Mouse (Mus musculus): ENCODE measurements around the gene Zbtb18.
"Not testable (repeated sequence)": the region's sequence is repeated elsewhere in the genome, so short reads cannot be mapped to it uniquely, and the experiment has no call there.

Zbtb18 gene

DNA sequence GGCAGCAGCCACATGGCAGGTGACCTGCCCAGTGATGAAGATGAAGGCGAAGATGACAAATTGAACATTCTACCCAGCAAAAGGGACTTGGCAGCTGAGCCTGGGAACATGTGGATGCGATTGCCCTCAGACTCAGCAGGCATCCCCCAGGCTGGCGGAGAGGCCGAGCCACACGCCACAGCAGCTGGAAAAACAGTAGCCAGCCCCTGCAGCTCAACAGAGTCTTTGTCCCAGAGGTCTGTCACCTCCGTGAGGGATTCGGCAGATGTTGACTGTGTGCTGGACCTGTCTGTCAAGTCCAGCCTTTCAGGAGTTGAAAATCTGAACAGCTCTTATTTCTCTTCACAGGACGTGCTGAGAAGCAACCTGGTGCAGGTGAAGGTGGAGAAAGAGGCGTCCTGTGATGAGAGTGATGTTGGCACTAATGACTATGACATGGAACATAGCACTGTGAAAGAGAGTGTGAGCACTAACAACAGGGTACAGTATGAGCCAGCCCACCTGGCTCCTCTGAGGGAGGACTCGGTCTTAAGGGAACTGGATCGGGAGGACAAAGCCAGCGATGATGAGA lies 5.5 kb downstream of the Zbtb18 start:
- no peak for DNase-seq (ENCODE audit: low spot score)

DNA sequence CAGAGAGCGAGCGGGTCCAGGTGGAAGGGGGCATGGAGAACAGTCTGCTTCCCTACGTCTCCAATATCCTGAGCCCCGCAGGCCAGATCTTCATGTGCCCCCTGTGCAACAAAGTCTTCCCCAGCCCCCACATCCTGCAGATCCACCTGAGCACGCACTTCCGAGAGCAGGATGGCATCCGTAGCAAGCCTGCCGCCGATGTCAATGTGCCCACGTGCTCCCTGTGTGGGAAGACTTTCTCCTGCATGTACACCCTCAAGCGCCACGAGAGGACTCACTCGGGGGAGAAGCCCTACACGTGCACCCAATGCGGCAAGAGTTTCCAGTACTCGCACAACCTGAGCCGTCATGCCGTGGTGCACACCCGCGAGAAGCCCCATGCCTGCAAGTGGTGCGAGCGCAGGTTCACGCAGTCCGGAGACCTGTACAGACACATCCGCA lies 6.0 kb downstream of the Zbtb18 start:
- no peak for DNase-seq (ENCODE audit: low spot score)

DNA sequence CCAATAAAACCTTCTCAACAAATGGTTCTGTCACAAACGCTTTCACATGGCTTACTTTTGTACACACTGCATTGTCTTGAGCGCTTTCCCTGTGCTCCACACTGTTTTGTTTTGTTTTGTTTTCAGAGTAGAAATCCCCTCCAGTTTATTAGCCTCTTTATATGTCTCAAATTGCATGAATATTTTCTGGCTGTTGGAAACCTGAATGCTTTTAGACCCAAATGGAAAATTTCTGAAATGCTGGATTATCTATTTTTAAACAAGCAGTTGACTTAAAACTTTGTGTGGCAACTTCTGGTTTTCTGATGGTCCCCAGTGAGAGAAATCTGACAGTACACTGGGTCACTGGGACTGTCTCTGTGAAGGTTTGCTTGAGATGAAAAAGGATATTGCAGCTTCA lies 6.8 kb downstream of the Zbtb18 start:
- no peak for DNase-seq (ENCODE audit: low spot score)

DNA sequence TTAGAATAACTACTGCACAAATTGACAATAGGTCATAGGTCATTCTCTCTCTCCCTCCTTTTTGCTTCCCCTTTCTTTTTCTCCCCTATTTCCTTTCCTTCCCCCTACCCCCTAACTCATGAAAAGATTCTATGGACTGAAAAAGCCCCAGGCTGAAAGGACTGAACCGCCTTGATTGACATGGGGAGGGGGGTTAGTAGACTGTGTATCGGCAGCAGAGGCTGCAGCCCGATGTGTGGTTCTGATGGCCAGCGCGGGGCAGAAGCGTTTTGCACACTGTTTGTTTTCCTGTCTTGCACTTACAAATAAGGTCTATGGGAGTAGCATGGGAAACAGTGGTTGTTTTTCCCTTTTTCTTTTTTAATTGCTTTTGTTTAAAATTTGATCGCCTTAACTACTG lies 7.7 kb downstream of the Zbtb18 start:
- not testable (repeated sequence) for DNase-seq (ENCODE audit: low spot score)

DNA sequence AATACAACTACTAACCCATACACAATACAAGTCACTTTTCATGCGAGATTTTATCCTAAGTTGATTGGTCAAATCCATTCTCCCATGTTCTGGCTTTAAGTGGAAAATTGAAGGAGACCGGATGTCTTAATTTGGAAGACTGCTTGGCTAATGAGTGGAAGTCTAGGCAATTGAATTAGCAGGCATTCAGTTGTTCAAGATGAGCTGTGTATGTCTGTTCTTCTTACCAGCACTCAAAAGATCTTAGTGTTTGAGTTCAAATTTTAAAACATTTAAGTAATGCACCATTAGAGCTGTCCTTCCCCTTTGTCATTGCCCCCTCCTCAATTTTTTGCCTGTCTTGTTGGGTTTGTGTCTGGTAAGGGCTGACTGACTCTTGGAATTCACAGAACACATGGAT lies 8.9 kb downstream of the Zbtb18 start:
- DNase-seq (ENCODE audit: low spot score): no peak

DNA sequence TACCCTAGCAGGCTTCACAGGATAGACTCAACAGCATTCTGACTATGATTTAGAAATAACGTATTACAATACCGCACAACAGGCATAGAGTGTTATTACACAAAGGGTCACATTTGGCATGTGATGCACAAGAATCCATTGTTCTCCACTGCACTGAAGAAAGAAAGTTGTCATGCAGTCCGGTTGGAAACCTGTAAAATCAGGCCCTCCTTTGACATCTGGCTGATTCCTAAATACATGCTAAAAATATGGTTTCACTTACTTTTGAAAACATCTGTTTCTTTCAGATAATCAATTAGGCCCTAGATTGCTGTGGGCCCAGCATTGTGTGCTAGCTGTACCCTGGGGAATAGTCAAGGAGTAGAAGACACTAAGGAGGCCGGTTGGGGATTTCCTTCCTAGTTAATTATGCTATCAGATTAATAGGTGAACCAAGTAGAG lies 9.9 kb downstream of the Zbtb18 start:
- DNase-seq (ENCODE audit: low spot score): no peak

DNA sequence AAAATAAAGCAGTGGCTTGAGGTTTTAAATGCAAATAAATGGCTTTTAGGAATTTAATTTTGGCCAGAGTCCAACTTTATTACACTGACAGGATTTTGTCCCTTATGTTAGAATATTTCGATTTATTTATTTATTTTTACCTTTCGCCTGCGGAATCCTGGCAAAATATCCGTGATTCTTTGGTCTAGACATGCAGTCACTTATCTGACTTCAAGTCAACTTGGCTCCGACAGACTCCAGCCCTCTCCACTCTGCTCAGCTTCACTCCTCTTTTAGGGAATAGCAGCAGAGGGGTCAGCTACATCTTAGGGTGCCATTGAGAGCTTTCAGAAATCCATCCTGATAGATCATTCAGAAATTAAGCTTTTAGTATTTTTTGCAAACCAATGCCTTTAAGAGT lies 10.8 kb downstream of the Zbtb18 start:
- no peak for DNase-seq (ENCODE audit: low spot score)

DNA sequence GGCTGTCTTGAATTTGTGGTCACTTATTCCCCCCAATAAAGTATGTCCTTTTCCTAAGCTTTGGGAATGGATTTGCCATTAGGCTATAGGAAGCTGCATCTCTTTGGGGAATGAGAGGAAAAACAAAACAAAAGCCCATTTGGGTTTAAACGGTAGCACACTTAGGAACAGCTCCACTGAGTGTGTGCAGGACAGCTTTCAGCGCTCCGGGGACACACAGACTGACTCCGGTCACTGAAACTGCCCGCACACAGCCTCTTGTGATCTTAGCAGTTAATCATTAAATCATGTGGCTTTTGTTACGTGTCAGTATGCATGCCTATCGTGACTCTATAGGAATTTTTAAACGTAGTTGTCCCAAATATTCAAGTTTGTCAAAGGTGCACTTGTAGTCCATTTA lies 11.7 kb downstream of the Zbtb18 start:
- DNase-seq (ENCODE audit: low spot score): no peak

DNA sequence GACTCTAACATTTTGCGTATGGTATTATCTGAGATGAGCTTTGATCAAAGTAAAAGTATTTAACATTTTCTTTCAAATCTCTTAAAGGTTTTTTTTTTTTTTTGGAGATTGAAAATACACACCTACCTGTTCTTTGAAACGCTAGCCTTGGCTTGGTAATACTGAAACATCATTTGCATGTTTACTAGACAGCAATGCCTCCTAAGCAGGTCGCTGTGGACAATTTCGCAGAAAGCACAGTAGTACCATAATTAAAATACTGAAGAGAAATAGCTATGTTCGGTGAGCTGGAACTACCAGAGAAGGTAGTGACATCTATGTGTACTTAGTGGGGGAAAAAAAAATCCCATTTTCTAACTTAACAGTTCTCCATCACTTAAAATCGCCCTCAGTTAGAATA lies 12.3 kb downstream of the Zbtb18 start:
- DNase-seq (ENCODE audit: low spot score): no peak

DNA sequence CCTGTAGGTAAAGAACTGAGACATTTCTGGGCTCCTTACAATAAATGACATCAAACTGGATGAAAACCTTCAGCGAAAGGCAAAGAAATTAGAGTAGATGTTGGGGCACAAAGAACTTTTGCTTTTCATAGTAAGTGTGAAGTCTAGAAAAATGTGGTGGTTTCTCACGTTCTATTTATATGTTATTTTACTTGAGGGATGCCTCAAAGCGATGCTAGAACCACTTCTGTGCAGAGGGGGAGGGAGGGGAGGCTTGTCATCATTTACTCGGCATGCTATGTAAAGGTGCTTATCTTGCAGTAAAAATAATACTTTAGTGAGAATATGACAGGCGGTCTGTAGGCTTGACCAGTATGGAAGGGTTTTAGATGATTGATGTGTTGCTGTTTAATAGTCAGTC lies 13.3 kb downstream of the Zbtb18 start:
- DNase-seq (ENCODE audit: low spot score): no peak

DNA sequence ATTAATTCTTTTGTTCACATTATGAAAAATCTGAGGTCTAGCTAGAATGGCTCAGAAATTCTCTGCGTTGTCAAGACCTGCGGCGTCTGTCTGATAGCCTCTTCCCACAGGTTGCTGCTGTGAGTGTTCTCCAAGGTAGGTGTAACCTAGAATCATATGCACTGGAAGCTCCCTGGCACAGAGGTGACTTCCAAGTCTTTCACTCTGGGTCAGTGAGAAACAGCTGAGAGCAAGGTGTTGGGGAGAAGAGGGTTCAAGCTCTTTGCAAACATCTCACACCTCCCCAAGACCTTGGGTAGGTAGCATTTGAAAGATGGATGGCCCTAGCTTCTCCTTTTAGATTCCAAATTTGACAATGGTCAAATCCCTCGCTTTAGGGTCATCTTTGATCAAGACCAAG lies 14.1 kb downstream of the Zbtb18 start:
- no peak for DNase-seq (ENCODE audit: low spot score)

DNA sequence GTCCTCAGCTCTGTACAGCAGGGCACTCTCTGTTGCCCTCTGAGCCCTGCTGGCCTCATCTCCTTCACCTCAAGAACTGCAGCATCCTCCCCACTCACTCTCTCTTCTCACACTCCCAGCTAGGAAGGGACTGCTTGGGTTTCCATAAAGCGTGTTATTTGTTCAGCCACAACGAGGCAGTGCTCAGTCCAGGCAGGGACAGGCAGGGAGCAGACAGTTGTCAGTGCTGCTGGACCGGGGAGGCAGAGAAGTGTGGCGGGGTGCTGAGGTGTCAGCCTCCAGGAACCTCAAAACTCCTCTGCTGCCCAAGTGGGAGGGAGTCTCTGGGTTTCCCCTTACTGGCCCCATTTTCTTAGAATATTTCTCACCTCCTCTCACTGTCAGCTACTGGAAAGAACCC lies 14.6 kb downstream of the Zbtb18 start:
- DNase-seq (ENCODE audit: low spot score): no peak

DNA sequence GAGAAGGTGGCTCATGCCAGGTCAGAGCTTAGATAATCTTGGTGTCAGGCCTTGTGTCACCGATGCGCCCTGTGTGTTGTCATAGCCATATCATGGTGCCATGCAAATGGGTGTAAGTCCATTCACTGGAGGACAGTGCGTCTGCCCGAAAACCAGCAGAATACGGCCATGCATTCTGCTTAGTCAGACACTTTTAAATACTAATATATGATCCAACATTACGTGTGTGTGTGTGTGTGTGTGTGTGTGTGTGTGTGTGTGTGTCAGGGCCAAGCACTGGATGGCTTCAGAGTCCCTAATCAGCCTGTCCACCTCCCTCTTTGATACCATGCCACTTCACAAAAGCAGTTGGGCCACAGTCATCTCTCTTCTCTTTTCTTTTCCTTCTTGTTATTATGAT lies 15.8 kb downstream of the Zbtb18 start:
- no peak for DNase-seq (ENCODE audit: low spot score)

DNA sequence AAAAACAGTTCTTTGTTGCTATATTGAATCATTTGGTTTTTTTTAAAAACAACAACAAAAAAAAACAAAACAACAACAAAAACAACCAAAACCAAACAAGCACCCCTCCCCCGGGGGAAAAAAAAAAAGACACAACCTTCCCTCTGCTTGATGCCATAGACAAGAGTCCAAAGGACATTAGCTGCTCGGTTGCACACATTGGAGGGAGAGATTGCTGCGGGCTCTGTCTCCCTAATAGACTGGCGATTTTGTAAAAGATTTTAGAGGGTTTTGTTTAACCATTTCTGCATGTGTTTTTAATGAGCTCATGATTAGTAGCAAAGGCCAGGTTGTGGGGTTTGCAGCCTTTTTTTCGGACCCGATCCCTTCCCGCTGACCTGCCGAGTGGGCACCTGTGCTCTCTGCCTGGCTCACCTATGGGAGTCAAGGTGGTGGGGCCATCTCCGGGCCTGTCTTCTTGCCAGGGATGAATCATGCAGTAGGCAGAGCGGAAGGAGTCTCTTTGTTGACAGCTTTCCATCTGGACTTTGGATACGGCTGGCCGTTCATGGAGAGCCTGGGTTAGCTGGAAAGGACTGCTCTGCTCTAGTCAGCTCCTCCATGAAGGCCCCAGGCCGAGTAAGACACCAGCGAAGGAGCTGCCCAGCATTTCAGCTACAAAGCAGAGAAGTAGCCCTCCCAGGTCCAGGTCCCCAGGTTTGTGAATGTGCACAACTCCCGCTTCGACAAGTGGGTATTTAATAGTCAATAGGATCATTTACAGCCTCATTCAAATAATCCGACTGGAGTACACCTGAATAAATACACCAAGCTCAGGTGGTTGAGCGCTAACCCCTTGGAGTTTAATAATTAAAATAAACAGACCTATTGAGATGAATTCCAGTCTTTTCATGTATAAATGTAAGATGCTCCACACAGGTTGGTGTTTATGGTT lies 16.6 kb downstream of the Zbtb18 start:
- DNase-seq (ENCODE audit: low spot score): no peak

DNA sequence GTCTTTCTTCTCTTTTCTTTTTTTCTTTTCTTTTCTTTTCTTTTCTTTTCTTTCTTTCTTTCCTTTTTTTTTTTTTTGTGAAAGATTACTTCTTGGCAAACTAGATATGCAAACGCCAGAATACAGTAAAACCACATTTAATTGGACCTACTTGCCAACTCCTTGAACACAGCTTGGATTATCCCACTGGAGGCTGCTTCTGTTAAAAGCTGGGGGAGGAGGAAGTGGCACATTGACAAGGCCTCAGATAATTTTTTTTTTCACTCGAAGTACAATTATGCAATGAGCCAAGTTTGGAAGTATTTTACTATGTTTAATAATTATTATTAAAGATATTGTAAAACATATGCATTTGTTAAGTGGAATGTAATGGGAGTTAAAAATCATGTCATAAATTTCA lies 17.4 kb downstream of the Zbtb18 start:
- DNase-seq (ENCODE audit: low spot score): no peak

DNA sequence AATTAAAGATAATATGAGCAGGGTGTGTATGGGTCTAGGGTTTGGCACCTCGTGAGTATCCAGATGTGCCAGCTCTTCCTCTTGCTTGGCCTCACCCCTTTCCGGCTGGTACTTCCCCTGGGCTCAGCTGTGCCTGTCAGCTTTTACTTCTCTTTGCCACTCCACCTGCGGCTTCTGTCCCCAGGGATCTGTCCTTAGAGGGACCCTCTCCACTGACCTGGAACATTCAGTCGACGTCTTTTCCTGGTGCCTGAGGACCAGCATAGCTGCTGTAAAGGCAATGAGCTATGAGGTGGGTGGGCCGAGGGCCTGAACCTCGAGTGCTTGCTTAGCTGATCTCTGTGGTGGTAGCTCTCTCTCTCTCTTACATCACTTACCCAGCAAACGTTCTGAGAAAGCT lies 25.0 kb downstream of the Zbtb18 start:
- no peak for DNase-seq (ENCODE audit: low spot score)

DNA sequence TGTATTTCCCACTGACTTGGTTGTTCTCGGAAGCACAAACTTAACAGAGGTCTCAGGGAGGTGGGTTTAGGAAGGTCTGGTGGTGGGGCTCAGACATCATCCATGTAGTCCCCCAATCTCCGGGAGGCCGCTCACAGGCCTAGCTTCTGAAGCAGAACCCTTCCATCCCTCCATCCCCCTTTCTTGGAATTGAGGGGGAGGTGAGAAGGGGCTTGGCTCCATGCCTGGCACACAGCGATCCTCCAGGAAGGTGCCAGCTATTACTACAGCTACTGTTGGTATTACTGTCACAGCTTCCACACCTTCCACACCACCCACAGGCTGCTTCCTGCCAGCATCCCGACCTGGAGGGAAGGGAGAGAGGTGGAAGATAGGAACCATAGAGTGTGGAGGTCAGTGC lies 26.3 kb downstream of the Zbtb18 start:
- DNase-seq (ENCODE audit: low spot score): no peak

DNA sequence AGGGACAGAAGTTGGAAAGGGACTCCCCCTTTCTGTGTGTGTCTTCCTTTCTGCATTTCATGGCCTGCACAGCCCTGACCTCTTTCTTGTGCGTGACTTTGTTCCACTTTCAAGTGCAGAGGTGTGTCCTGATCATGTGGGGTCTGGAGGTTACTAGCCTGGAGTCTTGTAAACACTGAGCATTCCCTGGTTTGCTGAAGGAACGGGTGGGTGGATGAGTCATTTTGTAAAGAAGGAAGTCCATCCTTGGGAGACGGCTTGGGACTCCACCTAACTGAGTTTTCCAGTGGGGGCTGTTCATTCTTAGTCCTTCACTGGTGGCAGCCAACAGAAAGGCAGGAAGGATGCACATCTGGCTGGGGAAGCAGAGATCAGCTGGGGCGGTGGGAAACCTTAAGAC lies 27.9 kb downstream of the Zbtb18 start:
- DNase-seq (ENCODE audit: low spot score): no peak

DNA sequence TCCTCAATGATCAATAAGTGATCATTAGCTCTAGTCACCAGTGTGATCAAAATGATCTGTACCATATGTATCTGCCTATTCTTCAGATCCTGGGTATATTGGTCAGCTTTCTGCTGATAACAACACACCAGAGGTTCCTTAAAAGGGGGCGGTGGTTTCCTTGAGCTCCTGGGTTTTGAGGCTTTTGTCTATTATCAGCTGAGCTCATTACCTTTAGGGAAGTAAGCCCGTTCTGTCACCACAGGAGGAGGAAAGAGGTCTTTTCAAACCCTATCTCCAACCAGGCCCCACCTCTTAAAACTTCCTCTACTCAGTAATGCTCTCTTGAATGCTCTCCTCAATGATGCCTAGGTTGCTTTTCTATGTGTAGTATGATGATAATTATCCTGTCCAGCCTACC lies 28.8 kb downstream of the Zbtb18 start:
- no peak for DNase-seq (ENCODE audit: low spot score)

DNA sequence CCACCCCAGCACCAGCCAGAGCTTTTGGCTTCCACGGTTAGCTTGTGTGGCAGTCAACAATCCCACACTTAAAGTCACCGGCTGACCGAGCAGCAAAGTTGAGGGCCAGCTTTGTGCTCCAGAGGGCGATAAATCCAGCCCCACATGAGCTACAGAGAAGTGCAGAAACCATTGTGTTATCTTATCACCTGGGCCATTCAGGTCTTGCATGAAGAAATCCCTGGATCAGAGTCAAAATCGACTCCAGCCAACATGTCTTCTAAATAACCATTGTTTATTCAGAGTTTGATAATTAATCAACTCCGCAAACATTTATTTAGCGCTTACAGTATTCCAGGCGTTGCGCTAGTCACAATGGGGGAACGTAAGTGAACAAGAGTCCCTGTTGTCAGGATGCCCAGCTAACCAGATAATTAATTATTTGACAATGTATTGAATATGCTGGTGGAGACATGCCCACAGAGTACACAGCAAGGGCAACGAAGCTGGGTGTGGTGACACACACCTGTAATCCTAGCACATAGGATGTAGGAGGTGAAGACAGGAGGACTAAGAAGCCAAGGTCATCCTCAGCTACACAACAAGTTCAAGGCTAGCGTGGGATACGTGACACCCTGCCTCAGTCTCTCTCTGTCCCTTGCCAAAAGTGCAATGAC lies 33.5 kb downstream of the Zbtb18 start:
- no peak for DNase-seq (ENCODE audit: low spot score)

DNA sequence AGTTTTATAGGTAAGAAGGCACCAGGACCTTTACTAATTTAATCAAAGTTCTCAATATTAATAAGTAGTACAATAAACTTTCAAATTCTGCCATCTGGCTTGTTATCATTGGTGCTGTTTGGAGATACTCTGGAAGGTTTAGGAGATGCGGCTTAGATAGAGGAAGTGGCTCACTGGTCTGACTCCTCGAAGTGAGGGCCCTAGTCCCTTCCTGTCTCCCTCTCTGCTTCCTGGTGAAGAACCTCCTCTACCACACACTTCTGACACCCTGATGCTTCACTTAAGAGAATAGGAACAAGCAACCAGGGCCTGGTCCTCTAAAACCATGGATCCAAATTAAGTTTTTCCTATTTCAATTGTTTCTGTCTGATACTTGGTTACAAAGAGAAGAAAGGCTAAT lies 36.4 kb downstream of the Zbtb18 start:
- DNase-seq (ENCODE audit: low spot score): no peak

DNA sequence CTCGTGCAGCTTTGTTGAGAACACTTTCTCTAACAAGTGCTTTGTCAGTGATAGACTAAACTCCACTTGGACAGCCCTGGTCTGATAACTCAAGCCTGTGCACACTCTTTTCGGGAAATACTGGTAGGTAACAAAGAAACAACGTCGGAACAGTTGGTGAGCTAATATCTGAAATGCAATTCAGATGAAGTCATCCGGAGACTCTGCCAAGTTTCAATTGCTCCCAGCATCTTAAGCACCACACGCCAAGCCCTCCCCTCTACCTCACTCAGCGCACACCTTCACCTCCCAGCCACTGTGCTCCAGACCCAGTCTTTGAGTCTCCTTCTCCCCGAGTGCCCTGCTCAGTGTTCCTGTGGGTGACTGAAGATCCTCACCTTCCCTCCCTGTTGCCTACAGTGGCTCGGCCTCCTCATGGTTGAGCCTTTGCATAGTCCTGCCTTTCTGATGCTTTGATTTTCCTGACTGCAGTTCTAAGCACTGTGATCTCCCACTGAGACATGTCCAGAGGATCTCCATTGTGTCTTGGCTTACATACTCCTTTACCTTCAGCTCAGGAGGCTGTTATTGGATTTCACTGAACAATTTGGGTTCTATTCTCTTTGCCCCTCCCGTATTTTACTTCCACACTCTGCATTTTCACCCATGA lies 37.3 kb downstream of the Zbtb18 start:
- no peak for DNase-seq (ENCODE audit: low spot score)

DNA sequence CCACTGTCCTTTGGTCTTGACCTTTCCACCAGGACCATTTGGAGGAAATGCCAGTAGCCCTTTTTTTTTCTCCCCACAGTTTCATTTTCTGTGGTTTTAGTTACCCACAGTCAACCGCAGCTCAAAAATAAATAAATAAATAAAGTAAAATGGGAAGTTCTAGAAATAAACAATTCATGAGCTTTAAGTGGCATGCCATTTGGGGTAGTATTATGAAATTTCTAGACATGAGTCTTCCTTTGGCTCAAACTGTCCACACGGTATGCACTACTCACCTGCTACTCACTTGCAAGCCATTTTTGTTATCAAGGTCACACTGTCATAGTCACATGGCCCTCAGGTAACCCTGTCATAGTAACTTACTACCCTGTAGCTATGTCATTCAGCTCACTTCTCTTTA lies 41.5 kb downstream of the Zbtb18 start:
- no peak for DNase-seq (ENCODE audit: low spot score)

Data from layer of hippocampus, adult 9-10 months (tissue).